Mouse (Mus musculus) urinary bladder, adult 2 months (tissue): Measurements from ENCODE around the gene Zdhhc14. TPM values are rescaled to one million over a fixed set of nuclear protein-coding genes. Genes with fewer than 3 reads are reported as not detected.

Experiments used
- DNase-seq: peaks from one replicate; pipeline ENCODE4 v3.0.0; 2022; ENCODE audit warnings: low spot score
- polyA plus RNA-seq: library from polyadenylated mRNA; depleted of rRNA; stranded (reverse); fragments of >200 nt; gene quantifications from 2 replicates; pipeline ENCODE4 v1.2.3, GENCODE M21; 2012; rRNA removed

Zdhhc14 gene
- polyA plus RNA-seq, 1 experiment = 4.8 TPM

- DNase-seq = peak; percentile 16
These were observed 288.0 kb downstream of the Zdhhc14 start for GRCm38 (mm10) chr17:5780213-5780975.

GRCm38 (mm10) chr17:5785238-5785637 lies 292.9 kb downstream of the Zdhhc14 start:
- no peak for DNase-seq

GRCm38 (mm10) chr17:5792164-5792791 lies 299.9 kb downstream of the Zdhhc14 start:
- DNase-seq = no peak

GRCm38 (mm10) chr17:5793593-5793992 lies 301.2 kb downstream of the Zdhhc14 start:
- no peak for DNase-seq

- no peak for DNase-seq
These were observed 301.9 kb downstream of the Zdhhc14 start for GRCm38 (mm10) chr17:5794276-5794675.

GRCm38 (mm10) chr17:5795369-5795768 lies 303.0 kb downstream of the Zdhhc14 start:
- DNase-seq = no peak

GRCm38 (mm10) chr17:5795878-5796277 lies 303.5 kb downstream of the Zdhhc14 start:
- DNase-seq = no peak

- DNase-seq = no peak
These were observed 304.9 kb downstream of the Zdhhc14 start for GRCm38 (mm10) chr17:5797124-5797760.

GRCm38 (mm10) chr17:5798221-5798801 lies 306.0 kb downstream of the Zdhhc14 start:
- no peak for DNase-seq

GRCm38 (mm10) chr17:5798900-5799299 lies 306.5 kb downstream of the Zdhhc14 start:
- no peak for DNase-seq

GRCm38 (mm10) chr17:5799396-5800021 lies 307.2 kb downstream of the Zdhhc14 start:
- DNase-seq = no peak

GRCm38 (mm10) chr17:5800254-5800653 lies 307.9 kb downstream of the Zdhhc14 start:
- DNase-seq = no peak

GRCm38 (mm10) chr17:5800824-5801560 lies 308.6 kb downstream of the Zdhhc14 start:
- DNase-seq = no peak

- no peak for DNase-seq
These were observed 309.7 kb downstream of the Zdhhc14 start for GRCm38 (mm10) chr17:5801761-5802655.

- DNase-seq = no peak
These were observed 310.2 kb downstream of the Zdhhc14 start for GRCm38 (mm10) chr17:5802656-5802955.

Other genes with a start within 250 kb of the Zdhhc14 start
- 0.36 and 0.49 TPM in 2 replicates for gene Ldhal6b, start 73.8 kb upstream of the Zdhhc14 start, polyA plus RNA-seq
- gene Tmem242, start 52.3 kb upstream of the Zdhhc14 start, polyA plus RNA-seq = 34.2 and 47.5 TPM in 2 replicates